Mouse (Mus musculus) kidney, adult 2 months (tissue): ENCODE measurements around the gene Ets2.

Source experiments
- CTCF ChIP-seq: fragments of 200-500 bp; conservative IDR thresholded peaks from 2 replicates; pipeline ENCODE4 v1.5.1; 2011; ENCODE audit warnings: low read depth, mild to moderate bottlenecking, control low read depth, low read length, moderate library complexity, mixed read lengths; ENCODE audit not compliant: insufficient read depth, insufficient read length
- POLR2A ChIP-seq: fragments of 200-500 bp; IDR thresholded peaks from one replicate; pipeline ENCODE4 v1.6.1; 2011; ENCODE audit warnings: low read depth, low read length, control low read depth

DNA sequence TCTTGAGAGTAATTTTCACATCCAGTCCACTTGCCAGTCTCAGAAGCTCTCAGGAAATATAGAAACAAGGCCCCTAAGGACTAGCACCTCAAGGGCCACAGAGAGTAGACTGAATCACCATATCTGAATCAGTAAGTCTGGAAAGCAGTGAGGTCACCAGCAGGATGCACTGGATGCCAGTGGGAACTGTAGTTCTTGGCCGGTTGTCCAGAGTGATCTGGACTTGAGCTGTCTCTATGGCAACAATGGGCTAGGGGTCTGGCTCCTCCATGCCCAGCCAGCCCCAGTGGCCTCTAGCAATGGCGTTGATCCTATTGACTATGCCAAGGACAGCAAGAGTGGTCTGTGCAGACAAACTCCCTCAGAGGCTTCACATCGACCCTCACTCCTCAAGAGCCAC, 64.3 kb downstream of the Ets2 start:
- TF ChIP-seq POLR2A (no peak), CTCF (no peak)
